Mouse (Mus musculus) liver, embryonic 14.5 days (tissue): ENCODE results near the gene Tbca. TPM values are rescaled to one million over a fixed set of nuclear protein-coding genes. Genes with fewer than 3 reads are reported as not detected.

ENCODE experiments used
- ATAC-seq: fragments of 200-750 bp; cut with Nextera tagmentation; 2 replicates; pipeline ENCODE4 v1.8.0; 2017; ENCODE audit warnings: moderate number of reproducible peaks, mild to moderate bottlenecking, moderate library complexity; ENCODE audit not compliant: insufficient read depth
- DNase-seq, 3 experiments: peaks; one replicate each; pipeline ENCODE4 v3.0.0-alpha.2; 2012 to 2013; ENCODE audit warnings: low read depth in 3 of 3, low spot score in 3 of 3
- H3K27ac ChIP-seq: fragments of 300-500 bp; sonication (generic); 2 replicates; pipeline ENCODE4 v1.5.1; 2014; ENCODE audit warnings: moderate library complexity, mild to moderate bottlenecking, control low read depth, inconsistent platforms
- H3K27me3 ChIP-seq: fragments of 300-500 bp; sonication (generic); 2 replicates; pipeline ENCODE4 v1.6.1; 2014; ENCODE audit warnings: mild to moderate bottlenecking, low read length, moderate library complexity; ENCODE audit not compliant: control insufficient read depth, insufficient read depth
- H3K36me3 ChIP-seq: fragments of 300-500 bp; sonication (generic); replicated peaks from 2 replicates; pipeline ENCODE4 v1.6.1; 2014; ENCODE audit warnings: low read depth; ENCODE audit not compliant: control insufficient read depth, insufficient read depth
- H3K4me1 ChIP-seq, 2 experiments: fragments of 200-500 bp in 1 of 2; fragments of 300-500 bp in 1 of 2; sonication (generic) in 1 of 2; replicated peaks; 2 replicates each; pipeline ENCODE4 v1.6.1; 2012 to 2014; ENCODE audit warnings: antibody characterized with exemption in 1 of 2, inconsistent platforms in 1 of 2, low read length in 1 of 2; ENCODE audit not compliant: control insufficient read depth in 2 of 2, insufficient read depth in 2 of 2
- H3K4me2 ChIP-seq: fragments of 300-500 bp; sonication (generic); 2 replicates; pipeline ENCODE4 v1.6.1; 2014; ENCODE audit warnings: low read depth, mild to moderate bottlenecking, control low read depth, moderate library complexity
- H3K4me3 ChIP-seq, 2 experiments: fragments of 200-500 bp in 1 of 2; fragments of 300-500 bp in 1 of 2; sonication (generic) in 1 of 2; 2 replicates each; pipeline ENCODE4 v1.5.1; 2012 to 2014; ENCODE audit warnings: low read depth in 2 of 2, low read length in 2 of 2, mild to moderate bottlenecking in 2 of 2, control low read depth in 1 of 2, inconsistent platforms in 1 of 2, moderate library complexity in 1 of 2; ENCODE audit not compliant: insufficient read depth in 1 of 2
- H3K9ac ChIP-seq: fragments of 300-500 bp; sonication (generic); replicated peaks from 2 replicates; pipeline ENCODE4 v1.6.1; 2014; ENCODE audit warnings: mild to moderate bottlenecking, control low read depth, moderate library complexity
- H3K9me3 ChIP-seq: fragments of 300-500 bp; sonication (generic); 2 replicates; pipeline ENCODE4 v1.6.1; 2016; ENCODE audit warnings: low read length, mixed read lengths; ENCODE audit not compliant: control insufficient read depth
- CTCF ChIP-seq: IDR thresholded peaks from 2 replicates; pipeline ENCODE4 v1.5.1; 2016; ENCODE audit warnings: antibody characterized with exemption, low read depth, control low read depth
- EP300 ChIP-seq: IDR thresholded peaks from 2 replicates; pipeline ENCODE4 v1.6.1; 2016; ENCODE audit warnings: antibody characterized with exemption, low read depth
- WGBS: fragments of 180-500 bp; shearing (Covaris S2); extraction: QIAGEN DNeasy Blood & Tissue Kit; methylation state at CpG from one replicate; pipeline ENCODE4 v1.1.7; 2014; ENCODE audit not compliant: insufficient replicate concordance; 5-methylcytosine and 5-hydroxymethylcytosine counted together
- polyA plus RNA-seq, 2 experiments: library from polyadenylated mRNA; depleted of rRNA in 1 of 2; stranded (reverse) in 1 of 2; unstranded in 1 of 2; fragments of >200 nt; fragmentation: Nextera tagmentation in 1 of 2; extraction: Ambion mirVana in 1 of 2; gene quantifications; 2 replicates each; pipeline versions ENCODE4 v1.2.1 to v1.2.3; 2012 to 2014

The Tbca gene
- polyA plus RNA-seq, 2 experiments = 123 to 152 TPM

- no peak for TF ChIP-seq EP300
- TF ChIP-seq CTCF = no peak
These were observed 89.5 kb downstream of the Tbca start for GRCm38 (mm10) chr13:94877991-94878745.

GRCm38 (mm10) chr13:94881201-94881600 is 92.5 kb downstream of the Tbca start:
- TF ChIP-seq EP300 (no peak), CTCF (no peak)
- H3K4me3 ChIP-seq = no peak overlapping the region
- DNase-seq = no peak
- no peak for ATAC-seq
- H3K27ac ChIP-seq = no peak overlapping the region
- no peak overlapping the region for H3K9ac ChIP-seq
- peaks cover 85% of the 10 kb centered on the region for H3K27me3 ChIP-seq
- WGBS = 7% methylated on average over 3 of the region's 3 CpGs
- no peaks in the 10 kb centered on the region for H3K4me1 ChIP-seq
- no peaks in the 10 kb centered on the region for H3K36me3 ChIP-seq
- no peaks in the 10 kb centered on the region for H3K9me3 ChIP-seq
- H3K4me2 ChIP-seq = no peak overlapping the region

More at GRCm38 (mm10) chr13:94877991-94878745, 89.5 kb downstream of the Tbca start:
- DNase-seq (peak in 1 of 3 experiments; percentile 9), ATAC-seq (no peak)
- WGBS = 12% methylated on average over 10 of the region's 10 CpGs
- Histone ChIP-seq H3K4me1 (no peaks in the 10 kb centered on the region), H3K4me2 (no peak overlapping the region), H3K9me3 (no peaks in the 10 kb centered on the region), H3K4me3 (no peak overlapping the region), H3K27me3 (peaks cover 85% of the 10 kb centered on the region), H3K27ac (no peak overlapping the region), H3K36me3 (no peaks in the 10 kb centered on the region), H3K9ac (no peak overlapping the region)

GRCm38 (mm10) chr13:94882221-94882620 is 93.5 kb downstream of the Tbca start:
- H3K36me3 ChIP-seq = no peaks in the 10 kb centered on the region
- TF ChIP-seq CTCF (no peak), EP300 (no peak)
- no peak overlapping the region for H3K9ac ChIP-seq
- ATAC-seq = no peak
- H3K27me3 ChIP-seq = peaks cover 85% of the 10 kb centered on the region
- H3K27ac ChIP-seq = no peak overlapping the region
- 4% methylated on average over 10 of the region's 10 CpGs for WGBS
- no peaks in the 10 kb centered on the region for H3K4me1 ChIP-seq
- no peak for DNase-seq
- no peak overlapping the region for H3K4me3 ChIP-seq
- H3K4me2 ChIP-seq = no peak overlapping the region
- no peaks in the 10 kb centered on the region for H3K9me3 ChIP-seq

- no peak overlapping the region for H3K27ac ChIP-seq
- WGBS = 1% methylated on average over 36 of the region's 37 CpGs
- ATAC-seq = no peak
- H3K4me1 ChIP-seq = no peaks in the 10 kb centered on the region
- TF ChIP-seq CTCF (no peak), EP300 (no peak)
- H3K4me3 ChIP-seq = peak overlapping the region in 1 of 2 experiments; percentile 27; a peak in 2 of 4 replicates
- no peaks in the 10 kb centered on the region for H3K36me3 ChIP-seq
- peaks cover 84% of the 10 kb centered on the region for H3K27me3 ChIP-seq
- H3K9ac ChIP-seq = no peak overlapping the region
- peak overlapping the region; percentile 48 for H3K4me2 ChIP-seq
- DNase-seq = no peak
- H3K9me3 ChIP-seq = no peaks in the 10 kb centered on the region
These were observed 94.0 kb downstream of the Tbca start for GRCm38 (mm10) chr13:94882711-94883145.

GRCm38 (mm10) chr13:94883163-94883965 is 94.7 kb downstream of the Tbca start:
- 1% methylated on average over 94 of the region's 95 CpGs for WGBS
- no peak for ATAC-seq
- TF ChIP-seq EP300 = no peak
- no peak for TF ChIP-seq CTCF

More at GRCm38 (mm10) chr13:94883163-94883965, 94.7 kb downstream of the Tbca start:
- DNase-seq = no peak
- H3K36me3 ChIP-seq = no peaks in the 10 kb centered on the region
- H3K27ac ChIP-seq = no peak overlapping the region
- H3K4me2 ChIP-seq = peak overlapping the region; percentile 48
- H3K27me3 ChIP-seq = peaks cover 84% of the 10 kb centered on the region
- H3K4me3 ChIP-seq = peak overlapping the region in 1 of 2 experiments; percentile 27; a peak in 2 of 4 replicates
- H3K9me3 ChIP-seq = no peaks in the 10 kb centered on the region
- H3K9ac ChIP-seq = no peak overlapping the region
- H3K4me1 ChIP-seq = no peaks in the 10 kb centered on the region
